Mouse (Mus musculus) cerebellum, adult (tissue): Measurements from ENCODE around the gene Itpr3.

Experiments used
- ATAC-seq: cut with Nextera tagmentation; 2 replicates; pipeline ENCODE4 v1.9.2; 2017; ENCODE audit warnings: mild to moderate bottlenecking, moderate library complexity, mixed read lengths; ENCODE audit not compliant: insufficient number of reproducible peaks, low FRiP score, low TSS enrichment

Gene Itpr3

DNA sequence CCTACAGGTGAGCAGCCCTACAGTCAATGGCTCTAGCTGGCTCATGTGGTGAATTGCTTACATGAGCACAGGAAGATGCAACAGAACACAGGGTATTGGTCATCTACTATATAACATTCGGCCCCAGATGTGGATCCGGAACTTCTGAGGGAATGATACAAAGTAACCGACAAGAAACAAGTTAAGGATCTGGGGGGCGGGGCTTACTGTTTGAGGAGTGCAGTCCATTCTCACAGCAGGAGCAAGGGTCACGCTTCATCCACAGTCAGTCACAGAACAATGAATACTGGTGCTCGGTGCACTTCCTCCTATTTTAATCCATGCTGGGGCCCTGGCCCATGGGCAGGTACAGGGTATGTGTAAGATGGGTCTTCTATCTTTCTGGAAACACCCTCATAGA lies 50.8 kb downstream of the Itpr3 start:
- no peak for ATAC-seq

DNA sequence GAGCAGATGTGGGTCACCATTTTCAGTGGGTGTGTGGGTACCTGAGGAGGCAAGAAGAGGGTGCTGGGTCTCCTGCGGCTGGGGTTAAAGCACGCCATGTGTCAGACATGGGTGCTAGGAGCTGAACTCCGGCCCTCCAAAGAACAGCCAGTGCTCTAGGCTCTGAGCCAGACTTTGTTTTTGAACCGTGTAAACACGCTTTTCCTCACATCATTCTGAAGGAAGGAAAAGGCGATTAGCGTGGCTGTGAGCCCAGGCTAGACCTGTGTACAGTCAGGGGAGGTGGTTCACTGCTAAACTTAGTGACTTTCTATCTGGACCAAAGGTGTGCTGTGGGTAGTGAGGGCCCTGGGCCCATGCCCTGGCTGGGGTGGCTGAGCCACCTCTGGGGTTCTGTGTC lies 53.0 kb downstream of the Itpr3 start:
- ATAC-seq = no peak

DNA sequence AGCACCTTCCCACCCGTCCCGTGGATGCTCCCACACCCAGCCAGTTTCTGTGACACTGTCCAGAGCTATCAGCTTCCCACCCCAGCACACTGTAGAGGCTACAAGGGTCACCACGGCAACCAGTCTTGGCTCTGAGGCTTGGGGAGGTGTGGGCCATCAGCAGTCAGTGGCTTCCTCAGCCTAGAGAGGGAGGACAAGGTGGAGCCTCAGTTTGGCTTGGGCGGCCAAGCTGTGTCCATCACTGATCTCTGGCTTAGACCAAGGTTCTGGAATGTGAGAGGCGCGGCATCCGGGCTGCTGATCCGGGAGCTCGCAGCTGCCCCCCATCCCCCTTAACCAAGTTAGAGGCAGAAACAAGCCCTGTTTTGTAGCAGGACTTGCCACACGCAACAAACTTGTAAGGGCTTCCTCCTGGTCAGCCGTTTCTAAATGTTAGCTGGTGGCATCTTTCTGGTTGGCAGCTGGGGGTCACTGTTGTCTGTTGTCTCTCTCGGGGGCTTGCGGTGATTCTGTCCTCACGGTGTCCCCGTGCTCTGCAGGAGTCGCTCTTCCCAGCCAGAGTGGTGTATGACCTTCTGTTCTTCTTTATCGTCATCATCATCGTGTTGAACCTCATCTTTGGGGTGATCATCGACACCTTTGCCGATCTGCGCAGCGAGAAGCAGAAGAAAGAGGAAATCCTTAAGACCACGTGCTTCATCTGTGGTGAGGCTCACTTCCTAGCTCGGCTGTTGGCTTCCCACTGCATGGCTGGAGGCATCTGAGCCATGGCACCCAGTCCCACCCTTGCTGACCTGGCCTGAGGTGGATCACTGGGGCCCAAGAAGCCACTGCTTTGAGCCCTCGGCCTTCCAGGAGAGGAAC lies 61.8 kb downstream of the Itpr3 start:
- no peak for ATAC-seq

DNA sequence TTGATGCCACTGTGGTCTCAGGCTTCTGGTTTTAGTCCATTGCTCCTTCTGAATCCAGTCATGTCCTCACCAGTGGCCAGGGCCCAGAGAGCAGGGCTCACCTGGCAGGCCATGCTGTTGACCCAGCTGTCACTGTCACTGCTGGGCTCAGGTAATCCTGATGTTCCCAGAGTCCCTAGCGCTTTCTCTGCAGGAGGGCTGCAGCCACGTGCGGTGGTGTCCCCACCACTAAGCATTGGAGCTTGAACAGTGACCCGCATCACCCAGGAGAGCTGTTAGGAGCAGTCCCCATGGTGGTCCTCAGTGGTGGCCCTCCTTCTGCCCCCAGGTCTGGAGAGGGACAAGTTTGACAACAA lies 62.4 kb downstream of the Itpr3 start:
- ATAC-seq = no peak

DNA sequence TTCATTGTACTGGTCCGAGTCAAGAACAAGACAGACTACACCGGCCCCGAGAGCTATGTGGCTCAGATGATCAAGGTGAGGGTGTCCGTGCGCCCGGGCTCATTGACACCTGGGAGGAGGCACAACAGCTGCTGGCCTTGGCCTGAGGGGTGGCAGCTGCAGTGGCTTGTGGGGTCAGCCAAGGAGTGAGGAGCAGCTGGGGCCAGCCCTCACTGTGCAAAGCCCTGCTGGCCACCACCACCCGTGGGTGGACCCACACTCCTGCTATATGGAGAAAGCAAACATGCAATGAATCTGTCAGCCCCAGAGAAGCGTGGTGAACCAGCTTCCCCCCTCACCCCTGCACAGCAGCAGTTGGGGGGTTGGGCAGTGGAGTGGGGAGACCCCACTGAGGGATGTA lies 62.9 kb downstream of the Itpr3 start:
- ATAC-seq = 0 out of 2 replicates have a peak, but pooled peaks have one; percentile 7

DNA sequence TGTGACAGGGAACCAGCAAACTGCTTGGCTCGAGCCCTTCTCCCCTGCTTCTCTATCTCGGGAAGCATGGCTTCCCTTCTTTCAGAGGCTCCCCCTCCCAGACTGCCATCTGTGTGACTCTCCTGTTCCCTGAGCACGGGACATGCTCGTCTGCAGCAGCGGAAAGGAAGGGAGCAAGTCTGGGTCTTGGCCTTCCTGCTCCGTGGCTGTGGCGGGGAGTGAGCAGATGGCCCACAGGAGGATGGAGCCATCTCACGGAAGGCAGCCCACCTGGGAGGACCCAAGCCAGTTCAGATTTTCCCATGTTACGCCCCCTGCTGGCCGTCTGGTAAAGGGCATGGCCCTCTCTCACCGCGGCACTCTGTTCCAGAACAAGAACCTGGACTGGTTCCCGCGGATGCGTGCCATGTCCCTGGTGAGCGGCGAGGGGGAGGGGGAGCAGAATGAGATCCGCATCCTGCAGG lies 63.5 kb downstream of the Itpr3 start:
- ATAC-seq = peak; percentile 62

DNA sequence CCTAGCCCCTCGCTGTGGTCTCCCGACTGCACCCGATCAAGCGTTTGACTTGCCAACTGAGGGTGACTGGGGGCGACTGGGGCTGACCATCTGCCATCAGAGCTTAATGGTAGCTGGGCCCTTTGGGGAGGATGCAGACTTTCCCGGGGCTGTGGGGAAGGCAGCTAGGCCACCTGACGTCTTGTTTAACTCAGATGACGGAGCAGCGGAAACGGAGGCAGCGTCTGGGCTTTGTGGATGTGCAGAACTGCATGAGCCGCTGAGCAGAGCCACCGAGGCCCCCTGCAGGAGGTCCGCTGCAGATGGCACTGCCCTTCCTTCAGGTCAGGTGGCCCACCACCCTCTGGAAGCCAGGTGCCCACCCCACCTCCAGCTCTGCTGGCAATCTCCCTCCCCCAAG lies 64.2 kb downstream of the Itpr3 start:
- ATAC-seq = no peak

DNA sequence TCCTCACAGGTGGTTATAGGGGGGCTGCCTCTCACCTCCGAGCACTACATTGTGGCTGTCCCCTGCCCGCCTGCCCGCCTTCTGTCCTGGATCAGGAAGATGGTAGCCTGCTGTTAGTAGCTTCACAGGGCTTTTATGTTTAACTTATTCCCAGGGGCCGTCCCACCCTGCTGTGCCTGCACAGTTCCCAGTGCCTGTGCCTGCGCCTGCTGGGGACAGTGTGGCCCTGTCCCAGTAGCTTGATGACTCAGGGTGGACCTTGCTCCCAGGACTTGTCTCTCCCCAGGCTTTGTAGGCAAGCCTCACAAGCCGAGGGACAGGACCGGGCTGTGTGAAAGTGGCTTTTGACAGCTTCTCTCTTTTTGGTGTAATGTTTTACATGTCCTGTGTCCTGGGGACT lies 64.7 kb downstream of the Itpr3 start:
- no peak for ATAC-seq

DNA sequence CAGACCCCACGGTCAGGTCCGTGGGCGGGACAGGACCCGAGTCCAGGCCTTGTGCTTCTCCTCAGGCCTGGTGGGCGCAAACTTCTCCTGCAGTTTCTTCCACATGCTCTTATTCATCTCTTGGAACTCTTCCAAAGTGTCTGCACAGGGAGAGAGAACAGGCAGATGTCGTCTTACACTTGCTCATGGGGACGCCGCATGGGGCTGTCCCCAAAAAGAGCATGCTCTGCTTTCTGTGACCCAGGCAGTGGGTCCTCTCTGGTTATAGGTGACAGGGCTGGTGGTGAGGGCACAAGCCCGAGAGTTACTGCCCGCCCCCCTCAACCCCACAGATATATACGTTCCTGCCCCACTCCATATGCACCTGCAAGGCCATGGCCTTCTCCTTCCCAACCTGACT lies 65.6 kb downstream of the Itpr3 start:
- no peak for ATAC-seq

DNA sequence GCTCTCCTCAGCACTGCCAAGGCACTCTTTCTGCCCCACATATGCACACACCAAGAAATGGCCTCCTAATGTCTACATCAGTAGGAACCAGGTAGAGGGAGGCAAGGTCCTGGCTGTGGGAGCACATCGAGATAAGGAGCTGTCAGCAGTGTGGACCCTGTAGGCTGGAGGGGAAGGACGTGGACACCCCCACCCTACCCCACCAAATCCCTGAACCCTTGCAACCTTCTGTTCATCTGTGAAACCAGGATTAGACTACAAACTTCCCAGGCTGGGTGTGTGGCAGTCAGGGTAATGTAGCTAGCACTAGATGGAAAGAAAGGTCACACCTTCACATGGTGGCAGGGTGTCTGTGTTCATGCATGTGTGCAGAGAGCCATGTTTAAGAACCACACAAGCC lies 66.0 kb downstream of the Itpr3 start:
- ATAC-seq = no peak

DNA sequence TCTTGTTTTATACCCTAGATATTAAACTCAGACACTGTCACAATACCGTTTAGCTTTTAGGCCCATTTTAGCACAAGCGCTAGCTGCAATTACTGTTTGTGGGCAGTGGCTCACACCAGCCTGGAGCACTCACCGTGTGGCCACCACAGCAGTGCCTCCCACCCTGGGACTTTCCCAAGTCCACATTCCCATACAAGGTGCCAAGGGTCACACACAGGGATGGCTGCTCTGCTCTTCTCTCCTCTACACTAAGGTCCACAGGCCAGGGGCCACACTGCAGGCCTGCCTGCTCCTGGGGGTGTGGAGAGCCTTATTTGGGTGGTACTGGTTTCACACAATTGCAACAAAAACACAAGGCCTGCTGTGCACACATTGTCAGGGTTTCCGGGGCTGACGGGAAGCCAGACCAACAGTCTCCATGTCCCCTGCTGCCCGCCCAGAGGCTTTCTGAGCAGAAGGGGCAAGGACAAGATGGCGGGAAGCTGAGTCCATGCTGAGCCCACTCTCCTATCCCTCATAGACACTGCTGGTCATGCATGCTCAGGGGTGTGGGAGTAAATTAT lies 66.8 kb downstream of the Itpr3 start:
- no peak for ATAC-seq

DNA sequence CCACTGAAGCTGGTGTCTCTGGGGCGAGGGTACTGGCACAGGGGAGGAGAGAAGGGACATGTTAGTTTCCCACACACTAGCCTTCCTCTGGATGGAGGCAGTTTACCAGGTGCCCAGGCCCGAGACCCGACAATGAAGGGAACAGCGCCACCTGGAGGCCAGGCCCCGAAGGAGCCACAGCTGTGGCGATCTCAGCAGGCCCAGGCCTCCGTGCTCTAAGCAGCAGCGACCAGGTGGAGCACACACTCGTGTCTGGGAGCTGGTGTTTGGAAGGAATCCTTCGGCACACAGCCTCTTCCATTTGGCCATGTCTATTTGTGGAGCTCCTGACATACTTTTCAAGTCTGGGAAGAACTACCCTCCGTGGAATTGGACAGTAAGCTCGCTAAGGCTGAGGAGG lies 68.1 kb downstream of the Itpr3 start:
- no peak for ATAC-seq

DNA sequence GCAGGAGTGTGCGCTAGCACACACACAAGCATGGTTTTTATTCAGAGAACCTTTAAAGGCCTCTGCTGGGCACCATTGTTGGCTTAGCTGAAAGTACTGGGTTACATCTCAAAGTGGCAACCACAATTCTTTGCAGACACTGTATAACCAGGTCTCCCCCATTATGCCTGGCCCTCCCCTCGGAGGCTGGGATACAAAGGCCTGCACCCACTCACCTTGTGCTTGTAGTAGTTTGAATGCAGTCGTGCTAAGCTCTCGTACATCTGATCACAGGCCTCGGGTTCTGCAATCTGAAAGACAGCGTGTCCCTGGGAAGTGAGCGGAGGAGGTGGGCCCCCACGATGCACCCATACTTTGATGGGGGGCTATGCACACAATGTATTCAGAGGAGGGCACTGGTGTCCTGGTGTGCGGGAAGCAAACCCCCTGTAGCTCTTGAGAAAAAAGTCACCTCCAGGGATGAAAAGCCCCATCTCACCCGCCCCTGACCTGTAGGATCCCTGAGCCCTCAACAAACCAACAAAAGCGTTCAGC lies 68.6 kb downstream of the Itpr3 start:
- ATAC-seq = no peak

DNA sequence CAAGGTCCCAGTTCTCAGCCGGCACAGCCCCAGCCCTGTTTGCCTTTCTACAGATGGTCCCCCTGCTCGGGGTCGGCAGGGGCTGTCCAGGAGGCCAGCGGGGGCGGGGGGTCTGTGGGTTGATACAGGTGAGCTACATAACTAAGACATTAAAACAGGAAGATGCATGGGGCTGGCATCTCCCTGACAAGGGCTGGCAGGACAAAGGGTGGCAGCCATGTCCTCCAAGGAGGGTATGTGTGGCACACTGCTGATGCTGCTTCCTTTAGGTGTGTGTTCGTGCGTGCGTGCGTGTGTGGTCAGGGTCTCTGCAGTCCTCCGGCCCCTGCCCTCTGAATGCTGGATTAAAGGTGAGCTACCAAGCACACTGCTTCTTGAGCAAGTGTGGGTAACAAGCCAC lies 69.9 kb downstream of the Itpr3 start:
- no peak for ATAC-seq

DNA sequence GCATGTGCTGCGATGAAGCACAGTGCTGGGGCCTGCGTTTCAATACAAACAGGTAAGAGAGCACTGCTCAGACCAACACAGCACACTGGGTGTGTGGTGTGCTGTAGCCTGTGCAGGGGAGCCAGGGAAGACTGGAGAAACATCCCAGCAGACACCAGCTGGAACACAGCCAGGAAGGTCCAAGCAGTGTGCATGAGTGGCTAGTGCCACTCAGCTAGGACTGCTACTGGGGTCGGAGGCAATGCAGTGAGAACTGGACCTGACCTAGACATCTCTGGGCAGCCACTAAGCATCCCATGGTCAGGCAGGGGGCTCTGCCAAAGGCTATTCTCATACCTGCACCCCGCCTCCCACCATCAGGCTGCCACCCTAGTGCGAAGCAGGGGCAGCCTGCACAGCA lies 71.1 kb downstream of the Itpr3 start:
- ATAC-seq = no peak

DNA sequence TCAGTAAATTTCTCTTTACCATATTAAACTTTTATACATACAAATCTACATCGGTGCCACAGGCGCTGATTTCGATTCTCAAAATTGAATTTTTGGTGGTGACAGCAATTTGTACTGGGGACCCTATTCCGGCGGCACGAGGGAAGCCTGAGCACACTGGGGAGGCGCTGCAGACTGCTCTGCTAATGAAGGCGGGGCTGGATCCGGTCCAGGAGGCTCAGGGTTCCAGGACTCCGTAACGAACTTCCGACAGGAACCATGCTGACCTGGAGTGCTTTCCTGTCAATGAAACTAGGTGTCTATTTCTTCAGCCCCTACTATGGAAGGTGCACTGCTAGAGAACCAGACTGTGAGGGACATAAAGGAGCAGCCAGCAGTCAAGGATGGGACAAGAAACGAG lies 72.2 kb downstream of the Itpr3 start:
- ATAC-seq = no peak

DNA sequence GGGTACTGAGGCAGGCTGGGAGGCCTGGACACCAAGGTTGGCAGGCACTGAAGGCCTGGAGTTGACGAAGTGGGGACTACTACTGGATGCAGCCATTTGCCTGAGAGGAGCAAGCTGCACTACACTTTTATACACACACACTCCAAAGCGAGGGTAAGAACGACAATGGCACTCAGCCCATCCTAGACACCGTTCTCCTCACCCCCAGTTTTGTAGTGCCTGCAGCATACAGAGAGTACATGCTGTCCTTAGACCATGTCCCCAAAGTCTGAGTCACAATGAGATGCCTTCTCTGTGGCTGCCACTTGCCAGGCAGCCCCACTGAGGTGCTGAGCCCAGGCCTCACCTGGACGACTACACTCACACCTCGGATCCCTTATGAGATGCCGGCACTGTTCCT lies 72.7 kb downstream of the Itpr3 start:
- ATAC-seq = no peak

DNA sequence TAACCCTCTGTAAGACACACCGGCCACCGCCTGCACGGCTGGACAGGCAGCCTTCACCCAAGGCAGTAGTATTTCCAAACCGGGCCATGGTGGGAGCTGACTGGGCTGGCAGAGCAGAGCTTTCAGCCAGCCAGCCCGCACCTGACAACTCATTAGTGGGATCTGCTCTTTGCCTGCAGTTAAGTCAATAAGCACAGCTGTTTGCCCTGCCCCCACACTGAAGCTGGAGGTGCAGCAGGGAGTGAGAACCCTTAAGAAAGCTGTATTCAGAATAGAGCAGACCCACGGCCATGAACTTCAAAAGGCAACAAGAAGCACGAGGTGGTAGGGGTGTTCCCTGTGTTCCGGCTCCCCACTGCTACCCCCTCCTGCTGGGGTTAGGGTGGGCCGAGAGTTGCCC lies 73.1 kb downstream of the Itpr3 start:
- ATAC-seq = no peak

DNA sequence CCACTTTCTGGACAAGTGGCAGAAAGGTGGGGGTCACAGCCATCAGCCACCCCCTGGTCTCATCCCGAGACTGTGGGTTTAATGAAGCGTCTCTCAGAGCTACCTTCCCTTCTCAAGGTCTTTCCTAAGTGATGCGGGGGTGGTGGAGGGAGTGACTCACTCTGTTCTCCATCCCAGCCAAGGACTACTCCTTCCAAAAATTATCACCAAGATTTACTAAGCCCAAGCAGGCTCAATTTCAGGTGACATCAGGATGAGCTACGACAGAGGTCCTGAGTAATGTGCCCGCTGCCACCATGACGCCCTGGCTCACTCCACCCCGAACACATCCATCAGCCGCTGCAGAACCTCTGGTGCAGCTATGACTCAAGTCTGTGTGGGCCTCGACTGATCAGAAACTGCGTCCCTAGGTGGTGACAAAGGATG lies 74.1 kb downstream of the Itpr3 start:
- no peak for ATAC-seq

DNA sequence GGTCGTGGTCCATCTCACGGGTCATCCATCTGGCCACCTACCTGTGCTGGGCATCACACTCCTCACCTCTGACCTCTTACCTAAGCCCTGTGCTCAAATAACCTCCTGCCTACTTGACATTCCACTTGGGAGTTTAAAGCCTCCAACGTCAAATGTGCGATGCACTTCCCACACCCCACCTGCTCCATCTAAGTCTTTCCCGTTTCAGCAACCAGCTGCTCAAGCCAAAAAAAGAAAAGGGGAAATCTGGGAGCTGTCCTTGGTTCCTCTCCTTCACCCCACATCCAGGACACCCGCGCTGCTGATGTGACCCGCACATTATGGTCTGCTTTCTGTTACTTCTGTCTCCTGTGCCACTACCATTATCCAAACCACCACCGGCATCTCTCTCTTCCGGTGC lies 75.1 kb downstream of the Itpr3 start:
- no peak for ATAC-seq

DNA sequence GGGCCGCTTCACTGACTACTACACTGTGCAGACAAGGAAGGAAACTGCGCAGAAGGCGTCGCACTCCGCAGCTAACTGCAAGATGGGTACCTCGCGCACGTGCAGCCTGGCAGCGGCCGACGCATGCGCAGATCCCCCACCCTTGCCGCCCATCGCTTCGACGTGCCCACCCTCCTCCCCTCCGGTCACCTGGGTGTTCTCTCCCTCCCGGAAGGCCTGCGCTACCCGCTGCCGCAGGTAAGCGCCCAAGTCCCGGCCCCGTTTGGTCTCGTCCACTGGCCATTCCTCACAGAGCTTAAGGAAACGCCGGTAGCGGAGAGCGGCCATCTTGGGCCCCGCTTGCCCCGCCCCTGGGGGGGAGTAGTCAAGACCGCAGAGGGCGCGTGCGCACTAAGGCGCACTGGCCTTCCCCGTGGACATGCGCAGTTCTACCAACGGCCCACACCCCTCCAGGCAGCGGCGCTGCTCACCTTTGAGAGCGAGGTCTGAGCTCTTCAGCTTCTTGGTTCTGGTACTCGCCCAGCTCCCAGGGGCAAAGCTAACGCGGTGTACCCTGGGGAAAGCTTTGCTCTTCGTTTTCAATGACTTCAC lies 76.5 kb downstream of the Itpr3 start, which contains the start of gene Uqcc2:
Uqcc2 (minus strand) TSS at position 366 of the 591 bp plus-strand sequence.
- ATAC-seq = peak; percentile 86
